Mouse (Mus musculus) neutrophil, adult 59 days (primary cell): Measurements from ENCODE around the gene Rxra. TPM values are rescaled to one million over a fixed set of nuclear protein-coding genes. Genes with fewer than 3 reads are reported as not detected.

Experiments
- total RNA-seq, 2 experiments: library from RNA; stranded (reverse); gene quantifications; 1 replicate in 1 of 2; 2 replicates in 1 of 2; pipeline ENCODE4 v1.2.4; 2023

Rxra gene
- 10 to 100 TPM; 32.3 to 43.8 TPM for total RNA-seq

DNA sequence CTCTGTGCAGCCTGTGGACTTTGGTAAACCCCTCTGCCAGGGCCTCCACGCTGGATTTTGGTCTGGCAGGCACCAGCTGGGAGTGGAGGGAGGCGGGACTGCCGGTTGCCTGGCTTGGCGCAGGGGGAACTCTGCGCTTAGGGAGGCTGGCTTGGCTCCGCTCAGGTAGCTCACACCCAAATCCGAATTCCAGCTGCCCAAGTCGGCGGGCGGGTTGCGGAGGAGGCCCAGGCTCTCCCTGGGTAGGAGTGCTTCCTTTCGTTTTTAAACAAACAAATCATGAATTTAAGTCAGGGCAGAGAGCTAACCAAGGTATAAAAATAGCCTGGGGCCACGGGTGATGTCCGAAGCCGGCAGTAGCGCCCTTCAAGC is at the start of gene Rxra:
Gene Rxra, plus strand, starts transcription at position 335 of the 372 bp plus-strand sequence.

Other genes starting within 250 kb of the Rxra start
- gene Vav2, start 249.4 kb upstream of the Rxra start, total RNA-seq = 1 to 10 TPM; 6.1 to 9.5 TPM
- gene Brd3os, start 234.1 kb upstream of the Rxra start, total RNA-seq = under 1 TPM; 0.26 to 0.53 TPM
- 10 to 100 TPM; 78.9 to 85.4 TPM for gene Brd3, start 168.8 kb upstream of the Rxra start, total RNA-seq
- 10 to 100 TPM; 51.5 to 60.4 TPM for gene Wdr5, start 161.3 kb upstream of the Rxra start, total RNA-seq
- 1 to 10 TPM; 1.2 to 2.8 TPM for gene Col5a1, start 210.0 kb downstream of the Rxra start, total RNA-seq